Mouse (Mus musculus) limb, embryonic 11.5 days (tissue): ENCODE measurements around the gene Hist1h3f. TPM values are rescaled to one million over a fixed set of nuclear protein-coding genes. Genes with fewer than 3 reads are reported as not detected.

Source experiments
- ATAC-seq: fragments of 200-750 bp; cut with Nextera tagmentation; 2 replicates; pipeline ENCODE4 v1.8.0; 2017; ENCODE audit warnings: low read depth; ENCODE audit not compliant: insufficient number of reproducible peaks, low FRiP score, low TSS enrichment
- DNase-seq: peaks from one replicate; pipeline ENCODE4 v3.0.0-alpha.2; 2015; ENCODE audit warnings: low spot score
- H3K27ac ChIP-seq: fragments of 300-500 bp; sonication (generic); replicated peaks from 2 replicates; pipeline ENCODE4 v1.5.1; 2014; ENCODE audit warnings: low read depth, mild to moderate bottlenecking, low read length
- H3K27me3 ChIP-seq: fragments of 300-500 bp; sonication (generic); 2 replicates; pipeline ENCODE4 v1.6.1; 2014; ENCODE audit warnings: mild to moderate bottlenecking, low read length, mixed read lengths; ENCODE audit not compliant: control insufficient read depth, insufficient read depth
- H3K36me3 ChIP-seq: fragments of 300-500 bp; sonication (generic); 2 replicates; pipeline ENCODE4 v1.6.1; 2014; ENCODE audit warnings: mild to moderate bottlenecking, low read length, moderate library complexity, mixed read lengths; ENCODE audit not compliant: control insufficient read depth, insufficient read depth
- H3K4me1 ChIP-seq: fragments of 300-500 bp; sonication (generic); 2 replicates; pipeline ENCODE4 v1.6.1; 2014; ENCODE audit warnings: low read length, mixed read lengths; ENCODE audit not compliant: control insufficient read depth, insufficient read depth
- H3K4me2 ChIP-seq: fragments of 300-500 bp; sonication (generic); 2 replicates; pipeline ENCODE4 v1.6.1; 2014; ENCODE audit warnings: low read depth, mild to moderate bottlenecking, moderate library complexity; ENCODE audit not compliant: severe bottlenecking
- H3K4me3 ChIP-seq: fragments of 300-500 bp; sonication (generic); 2 replicates; pipeline ENCODE4 v1.5.1; 2014; ENCODE audit warnings: low read depth, low read length
- H3K9ac ChIP-seq: fragments of 300-500 bp; sonication (generic); 2 replicates; pipeline ENCODE4 v1.6.1; 2014; ENCODE audit warnings: mild to moderate bottlenecking, low read length
- H3K9me3 ChIP-seq: fragments of 300-500 bp; sonication (generic); 2 replicates; pipeline ENCODE4 v1.6.1; 2016; ENCODE audit warnings: low read length; ENCODE audit not compliant: control insufficient read depth
- WGBS: fragments of 180-500 bp; shearing (Covaris S2); extraction: QIAGEN DNeasy Blood & Tissue Kit; methylation state at CpG from one replicate; pipeline ENCODE4 v1.1.7; 2014; 5-methylcytosine and 5-hydroxymethylcytosine counted together
- polyA plus RNA-seq: library from polyadenylated mRNA; unstranded; fragments of >200 nt; fragmentation: Nextera tagmentation; extraction: Ambion mirVana; gene quantifications from 2 replicates; pipeline ENCODE4 v1.2.1, GENCODE M21; 2014

Gene Hist1h3f
- polyA plus RNA-seq, 1 experiment from 2014 or later = 1.4 TPM

DNA sequence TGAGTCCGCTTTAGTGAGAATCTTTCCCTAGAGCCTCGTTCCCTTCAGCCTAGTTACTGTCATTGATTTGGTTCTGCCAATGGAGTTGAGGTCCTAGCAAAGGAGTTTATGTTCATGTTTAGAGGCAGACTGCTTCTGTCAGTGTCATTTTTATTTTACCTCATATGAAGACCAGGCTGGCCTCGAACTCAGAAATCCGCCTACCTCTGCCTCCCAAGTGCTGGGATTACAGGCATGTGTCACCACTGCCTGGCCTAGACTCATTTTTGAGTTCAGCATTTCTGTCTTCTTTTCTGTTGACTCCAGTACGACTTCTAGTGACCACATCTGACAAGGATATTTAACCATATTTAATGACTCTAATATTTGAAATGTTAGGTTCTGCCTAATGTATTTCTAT is 28.6 kb upstream of the Hist1h3f start:
- WGBS = 77% methylated on average over 5 of the region's 5 CpGs
- no peak for ATAC-seq
- no peak for DNase-seq
- no peak overlapping the region for H3K27ac ChIP-seq
- no peaks in the 10 kb centered on the region for H3K9me3 ChIP-seq
- no peaks in the 10 kb centered on the region for H3K27me3 ChIP-seq
- no peaks in the 10 kb centered on the region for H3K4me1 ChIP-seq
- H3K36me3 ChIP-seq = no peaks in the 10 kb centered on the region
- H3K9ac ChIP-seq = no peak overlapping the region
- H3K4me3 ChIP-seq = no peak overlapping the region
- H3K4me2 ChIP-seq = no peak overlapping the region

DNA sequence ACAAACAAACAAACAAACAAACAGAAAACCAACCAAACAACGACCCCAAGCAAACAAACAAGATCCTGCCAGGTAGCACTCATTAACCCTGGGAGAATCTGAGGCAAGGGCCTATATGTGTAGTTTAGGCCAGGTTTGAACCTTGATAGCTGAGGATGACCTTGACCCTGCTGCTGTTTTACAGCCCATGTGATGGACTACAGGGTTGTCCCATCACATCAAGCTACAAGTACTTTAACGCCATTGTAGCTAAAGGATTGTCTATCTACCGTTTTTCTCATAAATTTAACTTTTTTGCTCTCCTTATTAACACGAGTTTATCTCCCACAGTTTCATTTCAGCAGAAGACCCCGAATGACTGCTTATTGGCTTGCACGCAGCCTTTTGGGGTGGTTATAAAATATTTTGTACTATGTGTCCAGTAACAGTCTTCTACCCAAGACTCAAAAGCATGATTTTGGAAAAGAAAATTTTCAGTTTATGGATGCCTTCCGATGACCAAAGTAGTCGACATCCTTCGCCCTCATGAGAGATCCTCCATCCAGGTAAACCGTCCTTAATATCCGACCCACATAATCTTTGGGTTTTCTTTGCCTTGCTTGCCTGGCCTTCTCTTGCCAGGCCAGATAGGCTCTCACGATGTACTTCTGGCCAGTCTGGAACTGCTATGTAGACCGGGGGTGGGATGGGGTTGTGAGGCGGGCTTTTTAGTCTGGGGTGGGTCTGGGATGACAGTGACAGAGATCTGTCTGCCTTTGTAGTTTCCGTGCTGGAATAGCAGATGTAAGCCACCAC is 27.8 kb upstream of the Hist1h3f start:
- Histone ChIP-seq H3K9ac (no peak overlapping the region), H3K4me1 (no peaks in the 10 kb centered on the region), H3K4me2 (peak overlapping the region; percentile 45), H3K27me3 (no peaks in the 10 kb centered on the region), H3K36me3 (no peaks in the 10 kb centered on the region), H3K4me3 (peak overlapping the region; percentile 25; the same call in 1 of the 2 replicates), H3K27ac (no peak overlapping the region), H3K9me3 (no peaks in the 10 kb centered on the region)
- WGBS = 55% methylated on average over 15 of the region's 15 CpGs
- DNase-seq (peak; percentile 45), ATAC-seq (no peak)

DNA sequence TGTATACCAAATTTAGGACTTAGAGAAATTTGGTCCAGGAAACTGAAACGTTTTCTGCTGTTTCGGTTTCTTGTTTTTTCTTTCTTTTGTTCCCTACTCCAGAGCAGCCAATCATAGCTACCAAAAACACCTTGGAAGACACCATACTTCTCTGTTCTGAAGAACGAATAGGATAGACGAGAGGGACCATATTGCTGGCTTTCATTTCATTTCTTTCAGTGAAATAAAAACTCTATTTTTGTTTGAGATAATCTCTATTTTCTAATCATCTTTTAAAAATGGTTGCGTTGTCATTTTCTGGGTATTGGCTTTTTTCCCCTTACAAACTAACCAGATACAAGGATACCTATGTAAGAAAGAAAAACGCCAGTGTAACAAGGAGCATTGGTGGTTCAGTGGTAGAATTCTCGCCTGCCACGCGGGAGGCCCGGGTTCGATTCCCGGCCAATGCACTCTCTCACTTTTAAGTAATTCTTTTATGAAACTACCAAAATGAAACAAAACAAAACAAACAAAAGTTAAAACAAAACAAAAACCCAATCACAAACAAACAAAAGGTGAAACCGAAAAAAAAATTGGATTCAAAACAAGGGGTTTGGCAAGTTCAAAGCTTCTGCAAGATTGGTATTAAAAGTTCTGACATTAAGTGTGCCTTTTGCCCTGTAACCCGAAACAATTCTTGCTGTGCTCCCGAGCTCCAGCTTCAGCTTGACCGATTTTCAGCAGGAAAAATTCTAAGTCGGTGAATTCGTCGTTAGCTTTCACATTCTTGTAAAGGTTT is 26.8 kb upstream of the Hist1h3f start:
- H3K9ac ChIP-seq = no peak overlapping the region
- DNase-seq = peak; percentile 82

DNA sequence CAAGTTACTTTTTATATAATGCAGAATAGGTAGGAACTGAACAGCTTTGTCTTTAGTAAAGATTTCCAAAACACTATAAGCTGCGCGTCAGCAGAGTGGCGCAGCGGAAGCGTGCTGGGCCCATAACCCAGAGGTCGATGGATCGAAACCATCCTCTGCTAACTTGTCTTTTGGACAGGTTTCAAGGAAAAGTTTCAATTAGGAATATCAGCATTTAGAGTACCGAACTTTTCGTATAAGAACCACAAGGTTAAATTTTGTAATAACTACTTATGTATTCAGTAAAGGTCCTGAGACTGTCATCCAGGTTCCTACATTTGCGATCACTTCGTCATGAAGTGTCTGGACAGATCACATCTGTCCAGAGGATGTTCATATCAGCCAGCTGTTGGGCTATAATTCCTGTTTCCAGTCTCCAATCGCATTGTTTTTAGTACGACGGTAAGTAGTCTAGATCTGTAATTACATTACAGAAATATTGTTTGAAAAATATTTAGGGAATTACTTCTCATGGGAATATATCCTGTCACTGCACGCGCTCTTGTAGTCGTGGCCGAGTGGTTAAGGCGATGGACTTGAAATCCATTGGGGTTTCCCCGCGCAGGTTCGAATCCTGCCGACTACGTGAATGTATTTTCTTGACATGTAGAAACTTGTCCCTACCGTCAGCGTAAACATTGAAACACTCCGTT is 26.1 kb upstream of the Hist1h3f start:
- Histone ChIP-seq H3K27me3 (no peaks in the 10 kb centered on the region), H3K4me1 (no peaks in the 10 kb centered on the region), H3K4me2 (peak overlapping the region; percentile 70), H3K4me3 (peak overlapping the region; percentile 47), H3K9me3 (no peaks in the 10 kb centered on the region), H3K27ac (no peak overlapping the region), H3K9ac (no peak overlapping the region), H3K36me3 (no peaks in the 10 kb centered on the region)
- WGBS = under 1% methylated on average over 27 of the region's 27 CpGs
- ATAC-seq (peak; percentile 86), DNase-seq (peak; percentile 92)

More for the DNA sequence above, 26.8 kb upstream of the Hist1h3f start:
- Histone ChIP-seq H3K9me3 (no peaks in the 10 kb centered on the region), H3K4me2 (peak overlapping the region; percentile 45), H3K4me1 (no peaks in the 10 kb centered on the region), H3K27ac (no peak overlapping the region), H3K4me3 (peak overlapping the region; percentile 47), H3K36me3 (no peaks in the 10 kb centered on the region), H3K27me3 (no peaks in the 10 kb centered on the region)
- under 1% methylated on average over 19 of the region's 19 CpGs for WGBS
- ATAC-seq = peak; percentile 71

DNA sequence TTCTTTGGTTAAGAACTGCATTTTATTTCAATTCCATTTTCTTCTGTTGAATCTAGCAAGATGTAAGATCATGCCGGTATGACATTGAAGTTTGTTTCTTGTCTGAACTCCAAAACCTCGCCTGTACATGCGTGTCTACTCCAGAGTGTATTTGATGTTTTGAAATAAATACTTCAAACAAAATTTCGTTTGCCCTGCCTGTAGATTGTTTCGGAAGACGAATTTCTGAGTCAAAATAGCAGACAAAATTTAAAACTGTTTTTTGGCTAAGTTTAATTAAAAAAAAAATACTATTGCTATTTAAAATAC is 25.6 kb upstream of the Hist1h3f start:
- peak overlapping the region; percentile 47 for H3K4me3 ChIP-seq
- no peaks in the 10 kb centered on the region for H3K4me1 ChIP-seq
- no peak overlapping the region for H3K9ac ChIP-seq
- H3K27me3 ChIP-seq = no peaks in the 10 kb centered on the region
- peak overlapping the region; percentile 28; the same call in 1 of the 2 replicates for H3K4me2 ChIP-seq
- DNase-seq = no peak
- ATAC-seq = no peak
- no peaks in the 10 kb centered on the region for H3K36me3 ChIP-seq
- no peaks in the 10 kb centered on the region for H3K9me3 ChIP-seq
- H3K27ac ChIP-seq = no peak overlapping the region
- under 1% methylated on average over 6 of the region's 6 CpGs for WGBS

DNA sequence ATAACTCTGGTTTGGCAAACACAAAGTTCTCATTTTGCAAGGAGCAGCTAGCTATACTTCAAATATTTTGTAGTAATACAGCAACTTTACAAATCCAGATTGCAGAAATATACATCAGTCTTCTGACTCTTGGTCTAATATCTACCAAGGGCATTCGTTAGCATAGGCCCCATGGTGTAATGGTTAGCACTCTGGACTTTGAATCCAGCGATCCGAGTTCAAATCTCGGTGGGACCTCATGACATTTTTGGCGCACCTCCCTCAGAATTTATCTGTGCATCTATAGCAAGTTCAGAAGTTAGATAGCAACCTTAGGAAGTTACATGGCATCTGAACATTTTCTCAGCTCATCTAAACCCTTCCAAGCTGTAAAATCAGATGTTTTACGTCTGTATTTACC is 25.0 kb upstream of the Hist1h3f start:
- Histone ChIP-seq H3K4me2 (peak overlapping the region; percentile 69), H3K9ac (no peak overlapping the region), H3K27me3 (no peaks in the 10 kb centered on the region), H3K36me3 (no peaks in the 10 kb centered on the region), H3K9me3 (no peaks in the 10 kb centered on the region), H3K4me1 (no peaks in the 10 kb centered on the region), H3K27ac (no peak overlapping the region), H3K4me3 (peak overlapping the region; percentile 34)
- under 1% methylated on average over 6 of the region's 6 CpGs for WGBS
- DNase-seq (peak; percentile 92), ATAC-seq (peak; percentile 49; the same call in 1 of the 2 replicates)

DNA sequence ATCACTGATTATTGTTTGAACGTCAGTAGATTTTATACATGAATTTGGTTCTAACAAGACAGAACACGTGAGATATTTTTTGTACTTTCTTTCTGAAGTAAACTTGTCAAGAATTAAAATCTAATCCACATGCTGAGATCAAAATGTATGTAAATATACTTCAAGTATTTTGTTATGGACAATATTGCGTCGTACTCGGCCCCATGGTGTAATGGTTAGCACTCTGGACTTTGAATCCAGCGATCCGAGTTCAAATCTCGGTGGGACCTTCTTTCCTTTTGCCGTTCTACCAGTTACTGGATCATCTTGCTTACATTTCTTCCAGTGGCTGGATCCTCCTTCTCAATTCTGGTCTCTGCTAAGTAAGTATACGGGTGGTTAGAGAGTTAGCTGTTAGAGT is 24.4 kb upstream of the Hist1h3f start:
- Histone ChIP-seq H3K4me3 (peak overlapping the region; percentile 34), H3K4me1 (no peaks in the 10 kb centered on the region), H3K27ac (no peak overlapping the region), H3K9ac (no peak overlapping the region), H3K36me3 (no peaks in the 10 kb centered on the region), H3K27me3 (no peaks in the 10 kb centered on the region), H3K4me2 (peak overlapping the region; percentile 69), H3K9me3 (no peaks in the 10 kb centered on the region)
- DNase-seq = peak; percentile 88
- peak; percentile 17; the same call in 1 of the 2 replicates for ATAC-seq
- WGBS = under 1% methylated on average over 10 of the region's 10 CpGs

DNA sequence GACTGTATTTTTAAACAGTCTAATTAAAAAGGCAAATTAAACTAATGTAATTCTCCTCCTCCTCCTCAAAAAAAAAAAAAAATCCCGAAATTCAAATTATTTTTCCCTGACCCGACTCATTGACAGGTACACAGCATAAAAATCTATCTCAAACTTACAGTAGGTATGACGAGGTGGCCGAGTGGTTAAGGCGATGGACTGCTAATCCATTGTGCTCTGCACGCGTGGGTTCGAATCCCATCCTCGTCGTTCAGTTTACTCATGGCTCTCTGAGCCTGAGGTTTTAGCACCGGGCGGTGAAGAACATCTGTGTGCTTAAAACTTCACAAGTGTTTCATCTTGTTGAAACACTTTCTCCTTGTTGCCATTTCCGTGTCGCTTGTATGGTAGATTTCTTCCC is 22.1 kb upstream of the Hist1h3f start:
- Histone ChIP-seq H3K27me3 (no peaks in the 10 kb centered on the region), H3K4me2 (no peak overlapping the region), H3K9me3 (no peaks in the 10 kb centered on the region), H3K4me3 (no peak overlapping the region), H3K9ac (no peak overlapping the region), H3K4me1 (no peaks in the 10 kb centered on the region), H3K27ac (no peak overlapping the region), H3K36me3 (no peaks in the 10 kb centered on the region)
- ATAC-seq (no peak), DNase-seq (peak; percentile 86)
- under 1% methylated on average over 14 of the region's 14 CpGs for WGBS
